Mouse (Mus musculus) C2C12 (cell line): ENCODE data around the gene B4galnt4. TPM values are rescaled to one million over a fixed set of nuclear protein-coding genes. Genes with fewer than 3 reads are reported as not detected.
"Not testable (repeated sequence)": the region's sequence is repeated elsewhere in the genome, so short reads cannot be mapped to it uniquely, and the experiment has no call there.

ENCODE experiments used
- H3K27me3 ChIP-seq: one replicate; pipeline ENCODE4 v1.6.1; 2011; ENCODE audit not compliant: control insufficient read depth, insufficient read depth, insufficient read length
- H3K36me3 ChIP-seq: one replicate; pipeline ENCODE4 v1.6.1; 2011; ENCODE audit not compliant: control insufficient read depth, insufficient read depth
- H3K4me3 ChIP-seq: one replicate; pipeline ENCODE4 v1.5.1; 2011; ENCODE audit warnings: mild to moderate bottlenecking, control low read depth; ENCODE audit not compliant: poor library complexity, insufficient read depth, severe bottlenecking
- H3K79me2 ChIP-seq: one replicate; pipeline ENCODE4 v1.6.1; 2011; ENCODE audit not compliant: control insufficient read depth, insufficient read depth
- H3K79me3 ChIP-seq: one replicate; pipeline ENCODE4 v1.6.1; 2011; ENCODE audit warnings: low read depth, control low read depth
- H3ac ChIP-seq: one replicate; pipeline ENCODE3; 2011; ENCODE audit warnings: low read depth; ENCODE audit not compliant: control insufficient read depth, insufficient read length
- CEBPB ChIP-seq: IDR thresholded peaks from one replicate; pipeline ENCODE4 v1.6.1; 2011; ENCODE audit warnings: low read depth, mild to moderate bottlenecking, control low read depth, moderate library complexity
- CTCF ChIP-seq: IDR thresholded peaks from one replicate; pipeline ENCODE4 v1.5.1; 2011; ENCODE audit not compliant: control insufficient read depth, insufficient read depth, insufficient read length
- FOSL1 ChIP-seq: IDR thresholded peaks from one replicate; pipeline ENCODE4 v1.8.0; 2011; ENCODE audit warnings: mild to moderate bottlenecking, low read length; ENCODE audit not compliant: poor library complexity, insufficient read depth, severe bottlenecking
- MAX ChIP-seq: IDR thresholded peaks from one replicate; pipeline ENCODE4 v1.6.1; 2011; ENCODE audit warnings: mild to moderate bottlenecking, control low read depth
- MYOD1 ChIP-seq: IDR thresholded peaks from one replicate; pipeline ENCODE4 v1.6.1; 2011; ENCODE audit warnings: low read depth; ENCODE audit not compliant: control insufficient read depth, insufficient read length
- MYOG ChIP-seq: IDR thresholded peaks from one replicate; pipeline ENCODE4 v1.6.1; 2011; ENCODE audit not compliant: control insufficient read depth, insufficient read length; ENCODE audit errors: extremely low read depth
- USF1 ChIP-seq: IDR thresholded peaks from one replicate; pipeline ENCODE4 v1.6.1; 2011; ENCODE audit warnings: low read depth, mild to moderate bottlenecking, control low read depth, moderate library complexity
- long read RNA-seq, 2 experiments: library from polyadenylated mRNA; unstranded; transcript quantifications; one replicate each; pipeline ENCODE4 v2.0.0; 2019 to 2020
- polyA plus RNA-seq: library from polyadenylated mRNA; unstranded; fragments of >200 nt; fragmentation: generic; extraction: Trizol; gene quantifications from one replicate; pipeline ENCODE4 v1.2.1, GENCODE M21; 2012; ENCODE audit warnings: missing spikeins

B4galnt4 gene
- polyA plus RNA-seq: 4.0 TPM
- long read RNA-seq, experiment 1, partial matches to known transcripts: 0 of 1 reads
- long read RNA-seq, experiment 1, other reads (novel, unspliced or antisense): 1 of 1 reads
- long read RNA-seq, experiment 2: 0 reads

- peak within 1 kb of the TSS; percentile 29 for H3K4me3 ChIP-seq
- no peak for TF ChIP-seq USF1
- TF ChIP-seq MAX: peak; percentile 55
- no peaks in the 10 kb centered on the region for H3K27me3 ChIP-seq
- no peaks in the 10 kb centered on the region for H3K36me3 ChIP-seq
- no peaks in the 10 kb centered on the region for H3K79me3 ChIP-seq
- no peaks in the 10 kb centered on the region for H3K79me2 ChIP-seq
- peak within 1 kb of the TSS; percentile 71 for H3ac ChIP-seq
Observed at GRCm38 (mm10) chr7:141060426-141061242, at the start of gene B4galnt4. Gene B4galnt4 (plus strand): TSS chr7:141061104.

GRCm38 (mm10) chr7:141011238-141011770 is 49.6 kb upstream of the B4galnt4 start:
- Histone ChIP-seq H3K4me3 (no peak overlapping the region), H3K79me2 (peaks cover 14% of the 10 kb centered on the region)
- TF ChIP-seq MAX: no peak
- TF ChIP-seq MYOD1: peak; percentile 69
- no peak for TF ChIP-seq CTCF
- TF ChIP-seq MYOG: no peak
- TF ChIP-seq CEBPB: no peak
- no peak for TF ChIP-seq FOSL1
- no peak for TF ChIP-seq USF1

GRCm38 (mm10) chr7:141016707-141017697 is 43.9 kb upstream of the B4galnt4 start:
- Histone ChIP-seq H3K4me3 (no peak overlapping the region), H3K27me3 (no peaks in the 10 kb centered on the region), H3K79me3 (no peaks in the 10 kb centered on the region), H3ac (no peak overlapping the region), H3K79me2 (no peaks in the 10 kb centered on the region), H3K36me3 (no peaks in the 10 kb centered on the region)
- TF ChIP-seq CEBPB (peak; percentile 73), MAX (no peak)

More at GRCm38 (mm10) chr7:141011238-141011770, 49.6 kb upstream of the B4galnt4 start:
- Histone ChIP-seq H3K27me3 (no peaks in the 10 kb centered on the region), H3ac (no peak overlapping the region), H3K79me3 (peaks cover 11% of the 10 kb centered on the region), H3K36me3 (peaks cover 6% of the 10 kb centered on the region)

- not testable (repeated sequence) for H3K27me3 ChIP-seq, H3K79me3 ChIP-seq, H3ac ChIP-seq, H3K4me3 ChIP-seq, H3K36me3 ChIP-seq, H3K79me2 ChIP-seq
Observed at GRCm38 (mm10) chr7:141017824-141018223, 43.1 kb upstream of the B4galnt4 start, which contains the start of gene Ifitm6. Gene Ifitm6 (minus strand): TSS chr7:141017924.

- H3K27me3 ChIP-seq: no peaks in the 10 kb centered on the region
- no peak overlapping the region for H3ac ChIP-seq
- no peaks in the 10 kb centered on the region for H3K36me3 ChIP-seq
- no peak overlapping the region for H3K4me3 ChIP-seq
- no peaks in the 10 kb centered on the region for H3K79me3 ChIP-seq
- TF ChIP-seq MYOG (no peak), USF1 (no peak)
- H3K79me2 ChIP-seq: no peaks in the 10 kb centered on the region
Observed at GRCm38 (mm10) chr7:141019028-141019427, 41.9 kb upstream of the B4galnt4 start.
